Mouse (Mus musculus) layer of hippocampus, adult 9-11 months (tissue): ENCODE results near the gene Siah1a.

Experiments
- DNase-seq: peaks from one replicate; pipeline ENCODE4 v3.0.0; 2022

Gene Siah1a

DNA sequence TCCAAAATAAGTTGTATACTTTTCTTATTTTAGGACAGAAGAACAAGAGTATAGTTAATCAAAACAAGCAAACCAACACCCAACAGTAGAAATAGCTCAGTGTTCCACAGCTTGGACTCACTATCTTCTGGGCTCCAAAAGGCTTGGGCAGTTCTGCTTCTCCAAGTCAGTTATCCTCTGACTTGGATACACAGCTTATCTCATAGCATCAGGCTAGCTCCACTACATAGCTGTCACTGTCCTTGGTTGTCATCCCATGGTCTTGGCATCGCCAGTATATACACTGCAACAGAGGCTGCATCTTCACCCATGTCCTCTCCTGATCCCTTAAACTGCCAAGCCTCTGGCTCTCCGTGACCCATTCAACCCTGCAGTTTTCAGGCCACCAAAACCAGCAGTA, 50.0 kb downstream of the Siah1a start:
- no peak for DNase-seq

- DNase-seq: no peak
Observed at GRCm38 (mm10) chr8:86694011-86694410, 51.7 kb downstream of the Siah1a start.

- no peak for DNase-seq
Observed at GRCm38 (mm10) chr8:86692107-86692506, 53.6 kb downstream of the Siah1a start.

DNA sequence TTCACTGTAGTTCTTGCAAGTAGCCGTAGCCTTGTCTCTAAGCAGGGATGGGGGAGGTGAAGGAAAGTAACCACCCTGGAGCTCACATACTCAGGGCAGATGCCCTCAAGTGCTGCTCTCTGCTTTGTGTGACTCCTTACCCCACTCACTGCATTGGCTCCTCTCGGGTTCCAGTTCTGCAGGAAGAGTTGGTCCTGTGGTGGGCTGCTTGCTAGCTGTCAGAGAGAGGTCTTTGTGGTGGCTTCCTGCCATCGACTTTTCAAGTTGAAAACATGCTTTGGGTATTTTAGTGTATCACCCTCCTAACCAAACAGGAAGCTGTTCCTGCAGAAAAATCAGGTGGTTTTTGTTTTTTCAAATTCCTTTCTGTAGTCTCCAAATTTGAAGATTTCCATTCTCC, 59.1 kb downstream of the Siah1a start:
- no peak for DNase-seq
